Mouse (Mus musculus) lung, embryonic 16.5 days (tissue): ENCODE measurements around the gene Inpp5d. TPM values are rescaled to one million over a fixed set of nuclear protein-coding genes. Genes with fewer than 3 reads are reported as not detected.

Experiments used
- ATAC-seq: fragments of 200-750 bp; cut with Nextera tagmentation; 2 replicates; pipeline ENCODE4 v1.8.0; 2017; ENCODE audit warnings: low read depth, mild to moderate bottlenecking, moderate library complexity
- H3K27ac ChIP-seq: fragments of 300-500 bp; sonication (generic); 2 replicates; pipeline ENCODE4 v1.5.1; 2014; ENCODE audit warnings: mild to moderate bottlenecking, control low read depth, low read length
- H3K27me3 ChIP-seq: fragments of 300-500 bp; sonication (generic); 2 replicates; pipeline ENCODE4 v1.6.1; 2014; ENCODE audit warnings: low read depth, low read length, mixed read lengths; ENCODE audit not compliant: control insufficient read depth, insufficient read depth
- H3K36me3 ChIP-seq: fragments of 300-500 bp; sonication (generic); 2 replicates; pipeline ENCODE4 v1.6.1; 2014; ENCODE audit warnings: low read length; ENCODE audit not compliant: control insufficient read depth, insufficient read depth
- H3K4me1 ChIP-seq: fragments of 300-500 bp; sonication (generic); replicated peaks from 2 replicates; pipeline ENCODE4 v1.6.1; 2014; ENCODE audit warnings: low read length, mixed read lengths; ENCODE audit not compliant: control insufficient read depth, insufficient read depth
- H3K4me2 ChIP-seq: fragments of 300-500 bp; sonication (generic); 2 replicates; pipeline ENCODE4 v1.6.1; 2014; ENCODE audit warnings: low read depth, low read length, control low read depth
- H3K4me3 ChIP-seq: fragments of 300-500 bp; sonication (generic); 2 replicates; pipeline ENCODE4 v1.5.1; 2014; ENCODE audit warnings: mild to moderate bottlenecking, low read length, control low read depth
- H3K9ac ChIP-seq: fragments of 300-500 bp; sonication (generic); 2 replicates; pipeline ENCODE4 v1.6.1; 2014; ENCODE audit warnings: low read length, control low read depth
- H3K9me3 ChIP-seq: fragments of 300-500 bp; sonication (generic); 2 replicates; pipeline ENCODE4 v1.6.1; 2016; ENCODE audit warnings: low read length; ENCODE audit not compliant: control insufficient read depth
- WGBS: fragments of 180-500 bp; shearing (Covaris S2); extraction: QIAGEN DNeasy Blood & Tissue Kit; methylation state at CpG from one replicate; pipeline ENCODE4 v1.1.7; 2014; 5-methylcytosine and 5-hydroxymethylcytosine counted together
- polyA plus RNA-seq: library from polyadenylated mRNA; unstranded; fragments of >200 nt; fragmentation: Nextera tagmentation; extraction: Ambion mirVana; gene quantifications from 2 replicates; pipeline ENCODE4 v1.2.1, GENCODE M21; 2015

The Inpp5d gene
- 11.9 and 13.6 TPM in 2 replicates for polyA plus RNA-seq

GRCm38 (mm10) chr1:87620211-87620668 is at the start of gene Inpp5d:
Inpp5d (plus strand) TSS chr1:87620312.
- Histone ChIP-seq H3K27ac (peak within 1 kb of the TSS; percentile 75), H3K27me3 (no peaks in the 10 kb centered on the region), H3K9me3 (no peaks in the 10 kb centered on the region), H3K4me2 (peak within 1 kb of the TSS; percentile 46), H3K4me3 (peak within 1 kb of the TSS; percentile 46), H3K9ac (peak within 1 kb of the TSS; percentile 64), H3K36me3 (no peaks in the 10 kb centered on the region), H3K4me1 (0 out of 2 replicates have a peak, but pooled peaks cover 2% of the 10 kb centered on the region)
- peak; percentile 54 for ATAC-seq
- 68% methylated on average over 12 of the region's 12 CpGs for WGBS

DNA sequence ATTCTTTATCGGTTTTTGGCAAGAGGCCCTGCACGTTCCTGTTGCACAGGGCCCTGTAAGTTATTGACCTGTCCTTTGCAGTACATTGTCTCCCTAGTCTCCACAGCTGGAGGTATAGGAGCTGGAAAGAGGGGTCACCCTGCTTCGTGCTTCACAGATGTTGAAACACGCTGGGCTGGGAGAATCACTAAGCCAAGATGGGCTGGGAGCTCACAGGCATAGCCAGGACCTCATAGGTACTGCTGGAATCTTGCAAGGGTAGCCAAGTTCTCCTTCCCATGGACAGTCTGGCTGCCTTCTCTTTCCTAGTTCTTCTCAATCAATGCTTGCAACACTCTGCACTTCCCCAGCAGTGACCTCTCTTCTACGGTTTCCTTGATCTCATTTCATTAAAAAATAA is 46.9 kb upstream of the Inpp5d start:
- H3K4me3 ChIP-seq: peak overlapping the region; percentile 24
- ATAC-seq: no peak
- WGBS: 58% methylated on average over 5 of the region's 5 CpGs
- 0 out of 2 replicates have a peak overlapping the region, but pooled peaks have one; percentile 26 for H3K9ac ChIP-seq
- peaks cover 15% of the 10 kb centered on the region; the same call in 1 of the 2 replicates for H3K4me1 ChIP-seq
- H3K27me3 ChIP-seq: no peaks in the 10 kb centered on the region
- peak overlapping the region; percentile 92 for H3K27ac ChIP-seq
- peak overlapping the region; percentile 37 for H3K4me2 ChIP-seq
- no peaks in the 10 kb centered on the region for H3K36me3 ChIP-seq
- H3K9me3 ChIP-seq: no peaks in the 10 kb centered on the region

- Histone ChIP-seq H3K36me3 (no peaks in the 10 kb centered on the region), H3K9ac (0 out of 2 replicates have a peak within 1 kb of the TSS, but pooled peaks have one; percentile 26), H3K4me1 (peaks cover 15% of the 10 kb centered on the region; the same call in 1 of the 2 replicates), H3K9me3 (no peaks in the 10 kb centered on the region), H3K4me2 (peak within 1 kb of the TSS; percentile 37), H3K27ac (peak within 1 kb of the TSS; percentile 92), H3K4me3 (peak within 1 kb of the TSS; percentile 24), H3K27me3 (no peaks in the 10 kb centered on the region)
- 43% methylated on average over 6 of the region's 6 CpGs for WGBS
- peak; percentile 79 for ATAC-seq
Measured at GRCm38 (mm10) chr1:87573800-87574215, 46.3 kb upstream of the Inpp5d start, which contains the start of gene Ngef. Ngef (minus strand) TSS chr1:87573870.

DNA sequence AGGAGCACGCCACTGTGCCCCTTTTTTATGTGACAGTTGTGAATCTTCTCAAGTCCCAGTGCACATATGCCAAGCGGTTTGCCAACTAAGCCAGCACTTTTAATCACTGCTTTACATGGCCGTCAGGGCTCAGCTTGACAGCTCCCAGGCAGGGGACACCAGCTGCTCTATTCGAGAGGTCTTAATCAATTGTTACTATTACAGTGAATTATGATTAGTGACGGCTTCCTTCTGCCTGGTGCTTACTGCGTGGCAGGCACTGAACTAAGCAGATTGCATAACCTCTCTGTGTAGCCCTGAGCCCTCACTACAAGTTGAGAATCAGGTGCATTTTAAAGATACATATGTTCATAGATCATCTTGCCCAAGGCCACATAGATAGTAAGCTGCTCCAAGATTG is 45.8 kb upstream of the Inpp5d start:
- peak overlapping the region; percentile 13 for H3K4me3 ChIP-seq
- H3K9me3 ChIP-seq: no peaks in the 10 kb centered on the region
- H3K27ac ChIP-seq: peak overlapping the region; percentile 92
- H3K36me3 ChIP-seq: no peaks in the 10 kb centered on the region
- no peak overlapping the region for H3K9ac ChIP-seq
- no peaks in the 10 kb centered on the region for H3K27me3 ChIP-seq
- H3K4me2 ChIP-seq: peak overlapping the region; percentile 21
- H3K4me1 ChIP-seq: peaks cover 15% of the 10 kb centered on the region; the same call in 1 of the 2 replicates
- 46% methylated on average over 6 of the region's 6 CpGs for WGBS
- peak; percentile 41 for ATAC-seq

- no peaks in the 10 kb centered on the region for H3K27me3 ChIP-seq
- peak overlapping the region; percentile 21 for H3K4me2 ChIP-seq
- ATAC-seq: peak; percentile 95
- peak overlapping the region; percentile 40 for H3K9ac ChIP-seq
- H3K36me3 ChIP-seq: no peaks in the 10 kb centered on the region
- no peaks in the 10 kb centered on the region for H3K9me3 ChIP-seq
- peak overlapping the region; percentile 92 for H3K27ac ChIP-seq
- 28% methylated on average over 7 of the region's 7 CpGs for WGBS
- H3K4me1 ChIP-seq: peaks cover 15% of the 10 kb centered on the region; the same call in 1 of the 2 replicates
- peak overlapping the region; percentile 8; the same call in 1 of the 2 replicates for H3K4me3 ChIP-seq
Measured at GRCm38 (mm10) chr1:87574785-87575184, 45.3 kb upstream of the Inpp5d start.

GRCm38 (mm10) chr1:87578965-87579364 is 41.1 kb upstream of the Inpp5d start:
- 80% methylated on average over 6 of the region's 6 CpGs for WGBS
- Histone ChIP-seq H3K27ac (no peak overlapping the region), H3K4me3 (no peak overlapping the region), H3K4me1 (peaks cover 9% of the 10 kb centered on the region; the same call in 1 of the 2 replicates), H3K9ac (no peak overlapping the region), H3K9me3 (no peaks in the 10 kb centered on the region), H3K27me3 (no peaks in the 10 kb centered on the region), H3K36me3 (no peaks in the 10 kb centered on the region), H3K4me2 (no peak overlapping the region)
- no peak for ATAC-seq

- Histone ChIP-seq H3K27ac (no peak overlapping the region), H3K4me1 (no peaks in the 10 kb centered on the region), H3K4me2 (no peak overlapping the region), H3K27me3 (no peaks in the 10 kb centered on the region), H3K36me3 (no peaks in the 10 kb centered on the region), H3K9me3 (no peaks in the 10 kb centered on the region), H3K4me3 (no peak overlapping the region), H3K9ac (no peak overlapping the region)
- 16% methylated on average over 3 of the region's 3 CpGs for WGBS
- ATAC-seq: no peak
Measured at GRCm38 (mm10) chr1:87580824-87581223, 39.3 kb upstream of the Inpp5d start.

DNA sequence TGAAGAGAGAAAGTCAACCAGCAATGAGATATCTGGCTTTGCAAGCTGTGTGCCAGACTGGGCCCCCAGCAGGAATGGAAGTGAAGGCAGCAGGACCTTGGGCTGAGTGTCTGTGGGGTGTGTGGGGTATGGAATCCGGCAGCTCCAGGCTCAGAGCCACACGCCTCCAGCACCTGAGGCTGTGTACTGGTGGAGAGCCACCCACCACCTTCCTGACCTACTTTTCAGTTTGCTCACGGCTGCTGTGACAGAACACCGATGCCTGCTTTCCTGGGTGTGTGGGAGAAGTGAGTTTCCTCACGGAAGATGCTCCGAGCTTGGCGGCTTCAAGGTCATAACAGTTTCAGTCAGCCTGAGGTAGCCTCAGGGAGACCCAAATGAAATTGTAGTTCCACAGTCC is 30.9 kb upstream of the Inpp5d start:
- Histone ChIP-seq H3K27me3 (no peaks in the 10 kb centered on the region), H3K4me1 (no peaks in the 10 kb centered on the region), H3K36me3 (no peaks in the 10 kb centered on the region), H3K9me3 (no peaks in the 10 kb centered on the region), H3K27ac (no peak overlapping the region), H3K9ac (no peak overlapping the region), H3K4me2 (no peak overlapping the region), H3K4me3 (no peak overlapping the region)
- WGBS: 85% methylated on average over 7 of the region's 7 CpGs
- no peak for ATAC-seq

GRCm38 (mm10) chr1:87589980-87590379 is 30.1 kb upstream of the Inpp5d start:
- no peaks in the 10 kb centered on the region for H3K36me3 ChIP-seq
- H3K27ac ChIP-seq: no peak overlapping the region
- H3K27me3 ChIP-seq: no peaks in the 10 kb centered on the region
- no peak overlapping the region for H3K4me2 ChIP-seq
- no peak overlapping the region for H3K4me3 ChIP-seq
- no peaks in the 10 kb centered on the region for H3K9me3 ChIP-seq
- no peaks in the 10 kb centered on the region for H3K4me1 ChIP-seq
- no peak overlapping the region for H3K9ac ChIP-seq
- no peak for ATAC-seq
- WGBS: 62% methylated on average over 8 of the region's 8 CpGs
